Mouse (Mus musculus) brain, adult 2 months (tissue): ENCODE measurements around the gene Lce1d.

Source experiments
- DNase-seq: peaks from one replicate; pipeline ENCODE4 v3.0.0; 2011; ENCODE audit warnings: low read depth, low spot score

Lce1d gene

DNA sequence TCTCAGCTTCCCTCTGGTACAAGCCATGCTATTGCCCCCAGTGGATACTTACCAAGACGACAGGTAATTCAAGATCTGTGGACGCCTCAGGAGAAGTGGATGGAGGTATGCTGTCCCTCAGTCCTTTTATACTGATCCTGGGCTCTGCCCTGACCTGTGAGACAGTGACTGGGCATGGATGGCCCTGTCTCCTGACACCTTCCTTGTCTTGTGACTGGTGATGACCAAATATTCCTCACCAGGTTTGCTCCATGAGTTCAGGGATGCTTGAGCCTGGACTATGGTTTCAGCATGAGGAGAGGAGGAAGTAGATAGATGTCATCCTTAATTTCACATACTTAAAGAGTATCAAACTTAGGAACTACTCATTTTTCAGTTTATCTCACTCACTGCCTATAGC lies at the start of gene Lce1d:
Lce1d (minus strand) TSS at position 101 of the 400 bp plus-strand sequence.
- DNase-seq, result no peak

DNA sequence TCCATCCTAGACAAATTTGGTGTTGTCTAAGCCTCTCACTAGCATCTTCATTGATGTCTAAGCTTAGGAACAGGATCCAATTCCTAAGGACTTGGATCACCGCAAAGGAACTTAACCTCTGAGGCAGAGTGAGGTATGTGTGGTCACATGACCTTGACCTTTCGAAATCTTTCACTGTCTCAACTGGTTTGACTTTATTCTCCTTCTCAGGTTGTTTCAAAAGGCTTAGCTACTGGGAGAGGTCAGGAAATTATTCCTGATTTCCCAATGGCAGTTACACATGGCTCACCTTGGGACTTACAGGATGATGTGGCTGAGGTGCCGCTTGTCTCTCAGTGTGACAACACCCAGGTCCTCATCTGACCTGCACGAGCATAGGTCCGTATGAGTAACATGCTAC lies 35.6 kb upstream of the Lce1d start:
- DNase-seq, result no peak

DNA sequence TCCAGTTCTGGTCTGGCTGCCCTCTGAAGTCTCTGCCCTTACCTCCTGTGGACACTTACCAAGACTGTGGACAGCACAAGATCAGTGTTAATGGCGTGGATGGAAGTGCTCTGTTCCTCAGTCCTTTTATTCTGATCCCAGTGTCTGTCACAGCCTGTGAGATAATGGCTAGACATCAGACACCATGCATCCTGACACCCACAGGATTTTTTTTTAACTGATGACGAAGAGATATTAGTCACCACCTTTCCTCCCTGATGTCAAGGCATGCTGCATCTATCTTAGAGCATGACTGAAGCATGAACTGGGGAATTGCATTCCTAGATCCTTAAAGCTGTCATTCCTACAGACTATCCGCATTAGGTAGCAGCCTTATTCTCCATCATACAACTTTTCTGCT lies 33.2 kb upstream of the Lce1d start, which contains the start of gene Lce1f:
Lce1f (minus strand) TSS at position 101 of the 400 bp plus-strand sequence.
- no peak for DNase-seq

DNA sequence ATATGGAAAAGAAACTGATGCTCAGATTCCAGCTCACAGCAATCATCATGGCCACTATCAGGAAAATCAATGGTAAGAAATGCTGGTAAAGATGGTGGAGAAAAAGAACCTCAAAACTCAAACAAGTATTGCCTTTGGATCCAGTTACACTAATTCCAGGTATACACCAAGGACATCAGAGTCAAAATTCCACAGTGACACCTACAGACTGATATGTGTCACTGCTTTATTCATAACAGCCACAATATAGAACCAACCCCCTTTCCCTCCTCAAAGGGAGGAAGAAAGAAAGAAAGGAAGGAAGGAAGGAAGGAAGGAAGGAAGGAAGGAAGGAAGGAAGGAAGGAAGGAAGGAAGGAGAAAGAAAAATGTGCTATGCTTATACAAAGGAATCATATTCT lies 28.1 kb upstream of the Lce1d start:
- no peak for DNase-seq

DNA sequence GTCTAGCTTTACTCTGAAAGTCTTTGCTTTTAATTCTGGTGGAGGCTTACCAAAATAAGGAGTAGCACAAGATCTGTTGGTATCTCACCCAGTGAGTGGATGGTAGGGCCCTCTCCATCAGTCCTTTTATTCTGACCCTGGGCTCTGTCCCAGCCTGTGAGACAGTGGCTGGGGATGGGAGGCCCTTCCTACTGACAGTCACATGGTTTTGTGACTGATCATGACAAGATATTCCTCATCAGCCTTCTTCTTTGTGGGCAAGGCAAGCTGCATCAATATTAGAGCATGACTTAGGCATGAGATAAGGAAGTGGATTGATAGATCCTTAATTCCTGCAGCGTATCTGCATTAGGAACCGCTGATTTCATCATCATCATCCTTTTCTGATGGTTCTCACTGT lies 22.0 kb upstream of the Lce1d start, which contains the start of gene Lce1e:
Lce1e (minus strand) TSS at position 101 of the 400 bp plus-strand sequence.
- DNase-seq, result no peak

DNA sequence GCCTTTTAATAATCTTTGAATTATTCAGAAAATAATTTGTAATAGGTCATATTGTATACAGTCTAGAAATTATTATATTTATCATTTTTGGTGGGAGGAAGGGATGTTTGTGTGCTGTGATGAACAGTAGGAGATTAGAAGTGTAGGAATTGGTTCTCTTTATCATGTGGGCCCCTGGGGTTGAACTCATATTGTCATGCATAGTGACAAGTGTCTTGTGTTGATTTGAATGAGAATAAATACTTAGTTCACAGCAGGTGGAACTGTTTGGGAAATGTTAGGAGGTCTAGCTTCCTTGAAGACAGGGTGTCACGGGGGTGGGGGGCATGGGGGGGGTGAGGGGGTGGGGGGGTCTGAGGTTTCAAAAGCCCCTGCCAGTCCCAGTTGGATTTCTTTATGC lies 7.6 kb upstream of the Lce1d start:
- no peak for DNase-seq

DNA sequence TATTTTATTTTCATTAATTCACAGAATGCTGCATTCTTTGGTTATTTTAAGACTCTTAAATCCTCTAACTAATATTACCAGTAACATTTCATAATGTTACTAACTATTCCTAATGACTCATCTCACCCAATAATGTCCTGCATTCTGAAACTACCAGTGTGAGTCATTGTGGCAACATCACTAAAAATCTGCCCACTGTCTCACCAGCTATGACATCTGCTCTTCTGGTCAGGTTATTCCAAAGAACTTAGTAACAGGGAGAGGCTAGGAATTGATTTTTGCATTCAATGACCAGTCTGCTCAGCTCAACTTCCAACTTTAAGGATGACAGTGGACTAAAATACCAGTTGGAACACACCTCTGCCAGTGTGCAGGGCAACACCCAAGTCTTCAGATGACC lies 4.7 kb upstream of the Lce1d start:
- peak; percentile 2 for DNase-seq

DNA sequence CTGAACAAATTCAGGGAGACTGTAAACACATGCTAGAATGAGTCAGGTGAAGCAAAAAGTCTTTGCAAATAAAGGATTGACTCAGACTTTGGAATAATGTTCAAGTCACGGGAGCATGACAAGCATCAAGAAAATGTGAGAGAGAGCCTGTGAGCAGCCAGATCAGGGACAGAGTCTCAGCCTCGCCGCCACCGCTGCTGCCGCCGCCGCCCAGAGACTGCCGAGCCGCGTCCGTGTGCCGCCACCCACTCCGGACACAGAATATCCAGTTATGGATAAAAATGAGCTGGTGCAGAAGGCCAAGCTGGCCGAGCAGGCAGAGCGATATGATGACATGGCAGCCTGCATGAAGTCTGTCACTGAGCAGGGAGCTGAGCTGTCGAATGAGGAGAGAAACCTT lies 2.1 kb upstream of the Lce1d start:
- peak; percentile 4 for DNase-seq

DNA sequence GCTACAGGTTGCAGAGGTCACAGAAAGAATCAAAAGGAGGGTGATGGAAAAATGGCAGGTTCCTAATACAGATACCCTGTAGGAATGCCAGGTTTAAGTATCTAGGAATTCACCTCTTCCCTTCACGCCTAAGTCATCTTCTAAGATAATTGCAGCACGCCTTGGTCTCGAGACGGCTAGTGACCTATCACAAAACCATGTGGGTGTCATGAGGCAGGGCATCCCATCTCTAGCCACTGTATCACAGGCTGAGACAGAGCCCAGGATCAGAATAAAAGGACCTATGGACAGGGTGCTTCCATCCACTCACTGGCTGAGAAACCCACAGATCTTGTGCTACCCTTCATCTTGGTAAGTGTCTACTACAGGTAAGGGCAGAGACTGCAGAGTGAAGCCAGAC lies 8.1 kb downstream of the Lce1d start, which contains the start of gene Lce1c:
Lce1c (plus strand) TSS at position 301 of the 400 bp plus-strand sequence.
- DNase-seq, result no peak

DNA sequence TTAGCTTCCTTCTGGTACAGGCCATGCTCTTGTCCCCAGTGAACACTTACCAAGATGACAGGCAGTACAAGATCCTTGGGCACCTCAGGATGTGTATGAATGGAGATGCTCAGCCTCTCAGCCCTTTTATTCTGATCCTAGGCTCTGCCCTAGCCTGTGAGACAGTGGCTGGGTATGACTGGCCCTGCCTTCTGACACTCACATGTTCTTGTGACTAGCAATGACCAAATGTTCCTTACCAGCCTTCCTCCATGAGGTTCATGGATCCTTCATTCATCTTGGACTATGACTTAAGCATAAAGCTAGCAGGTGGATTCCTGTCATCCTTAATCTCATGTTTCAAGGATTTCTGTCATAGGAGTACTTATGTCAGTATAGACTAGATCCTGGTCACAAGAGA lies 16.8 kb downstream of the Lce1d start, which contains the start of gene Lce1a2:
Lce1a2 (minus strand) TSS at position 101 of the 400 bp plus-strand sequence.
- DNase-seq, result no peak

DNA sequence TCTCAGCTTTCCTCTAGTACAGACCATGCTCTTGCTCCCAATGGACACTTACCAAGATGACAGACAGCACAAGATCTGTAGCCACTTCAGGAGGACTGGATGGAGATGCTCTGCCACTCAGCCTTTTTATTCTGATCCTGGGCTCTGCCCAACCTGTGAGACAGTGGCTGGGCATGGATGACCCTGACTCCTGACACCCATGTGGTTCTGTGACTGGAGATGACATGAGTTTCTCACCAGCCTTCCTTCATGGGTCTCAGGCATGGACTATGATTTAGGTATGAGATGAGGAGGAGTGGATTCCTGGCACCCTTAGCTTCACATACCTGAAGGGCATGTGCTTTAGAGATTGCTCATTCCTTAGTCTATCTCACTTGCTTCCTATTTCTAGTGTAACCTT lies 30.2 kb downstream of the Lce1d start, which contains the start of gene Lce1b:
Lce1b (minus strand) TSS at position 101 of the 400 bp plus-strand sequence.
- no peak for DNase-seq

DNA sequence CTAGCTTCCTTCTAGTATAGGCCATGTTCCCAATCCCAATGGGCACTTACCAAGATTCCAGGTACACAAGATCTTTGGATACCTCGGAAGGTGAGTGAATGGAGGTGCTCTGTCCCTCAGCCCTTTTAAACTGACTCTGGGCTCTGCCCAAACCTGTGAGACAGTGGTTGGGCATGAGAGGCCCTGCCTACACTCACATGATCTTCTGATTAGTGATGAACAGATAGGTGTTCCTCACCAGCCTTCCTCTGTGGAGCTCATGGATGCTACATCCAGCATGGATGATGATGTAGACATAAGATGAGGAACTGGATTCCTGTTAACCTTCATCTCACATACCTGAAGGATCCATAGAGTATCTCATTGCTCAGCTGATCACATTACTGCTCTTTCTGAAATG lies 38.8 kb downstream of the Lce1d start, which contains the start of gene Lce1a1:
Lce1a1 (minus strand) TSS at position 101 of the 400 bp plus-strand sequence.
- no peak for DNase-seq

DNA sequence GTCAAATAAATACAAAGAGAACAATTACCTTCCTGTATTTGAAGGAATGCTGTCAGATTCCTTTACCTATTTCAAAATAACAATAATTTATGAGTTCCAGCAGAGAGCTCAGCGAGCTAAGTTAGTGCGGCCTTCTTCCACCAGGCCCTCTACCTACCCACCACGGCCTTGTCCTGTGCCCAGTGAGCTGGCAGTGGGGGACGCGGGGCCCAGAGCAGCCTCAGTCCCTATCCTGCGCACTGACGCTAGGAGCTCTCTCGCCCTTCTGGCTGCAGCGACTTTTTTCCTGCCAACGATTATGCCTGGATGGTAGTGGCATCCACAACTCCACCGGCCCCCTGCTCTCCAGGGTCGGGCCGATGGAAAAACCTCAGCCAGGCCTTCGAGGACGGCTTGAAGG lies 47.2 kb downstream of the Lce1d start:
- no peak for DNase-seq

DNA sequence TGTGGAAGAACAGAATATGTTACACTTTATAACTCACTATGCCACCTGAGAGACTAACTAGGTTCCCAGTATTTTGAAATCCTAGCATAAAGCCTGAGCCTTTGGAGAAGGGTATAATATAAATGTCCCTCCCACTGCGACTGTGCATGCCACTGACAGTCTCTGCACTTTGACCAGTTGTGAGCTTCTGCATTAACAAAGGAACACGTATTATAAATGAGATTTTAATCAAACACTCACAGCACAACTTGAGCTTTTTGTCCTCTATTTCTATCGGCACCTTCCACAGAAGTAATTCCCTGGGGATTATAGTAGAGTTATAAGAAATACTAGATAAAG lies 48.4 kb downstream of the Lce1d start:
- no peak for DNase-seq

DNA sequence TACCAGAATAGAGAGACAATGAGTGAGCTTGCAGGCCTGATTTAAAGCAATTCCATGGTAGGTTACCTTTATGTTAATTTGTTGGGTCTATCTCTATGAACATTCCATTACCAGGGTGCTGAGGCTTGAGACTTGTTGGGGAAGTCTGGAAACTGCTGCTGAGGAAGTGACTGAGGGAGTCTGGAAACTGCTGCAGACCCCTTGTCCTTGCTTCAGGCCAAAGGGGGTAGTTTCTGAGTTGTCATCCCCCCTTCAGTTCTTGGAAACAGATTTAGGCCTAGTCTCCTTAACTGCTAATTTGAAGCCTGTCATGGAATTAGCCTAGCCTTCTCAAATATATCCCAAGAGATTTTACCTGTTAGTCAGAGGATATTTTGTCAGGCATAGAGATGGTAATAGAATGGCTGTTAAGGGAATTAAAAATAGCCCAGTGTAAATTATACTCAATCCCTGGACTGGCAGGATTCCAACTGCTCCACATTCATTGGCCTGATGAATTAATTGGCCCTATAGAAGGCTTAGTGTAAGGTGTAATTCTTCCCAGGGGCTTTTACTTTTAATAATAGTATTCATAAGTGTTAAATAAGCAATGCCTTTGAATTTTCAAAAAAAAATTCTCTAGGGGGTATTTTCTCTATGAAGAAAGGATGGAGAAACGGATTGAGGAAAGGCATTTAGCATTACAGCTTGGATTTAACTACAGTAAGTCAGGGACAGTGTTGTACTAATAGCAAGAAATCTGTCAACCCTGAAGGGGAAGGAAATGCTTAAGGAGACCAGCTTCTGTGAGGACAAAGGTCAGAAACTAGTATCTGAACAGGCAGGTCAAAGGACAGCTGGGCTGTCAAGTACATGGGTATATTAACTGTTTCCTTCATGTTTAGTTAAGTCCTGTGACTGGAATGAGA lies 49.0 kb downstream of the Lce1d start:
- no peak for DNase-seq
